Mouse (Mus musculus): ENCODE measurements around the gene Lbx1. TPM values are rescaled to one million over a fixed set of nuclear protein-coding genes. Genes with fewer than 3 reads are reported as not detected.

Lbx1 gene
- total RNA-seq, 2 experiments from 2014 or later = not detected

- intact Hi-C loops (cut with DNase I) = loop anchor here (5.0 to 10.0 kb wide), 2 partner anchors 491 to 1628 kb away; no protein-coding TSS in a partner anchor
- no peak for DNase-seq (ENCODE audit: extremely low spot score in 1 of 2, low spot score in 2 of 2)
Observed at GRCm38 (mm10) chr19:45235331-45235741, 276 bp downstream of the Lbx1 start.

DNA sequence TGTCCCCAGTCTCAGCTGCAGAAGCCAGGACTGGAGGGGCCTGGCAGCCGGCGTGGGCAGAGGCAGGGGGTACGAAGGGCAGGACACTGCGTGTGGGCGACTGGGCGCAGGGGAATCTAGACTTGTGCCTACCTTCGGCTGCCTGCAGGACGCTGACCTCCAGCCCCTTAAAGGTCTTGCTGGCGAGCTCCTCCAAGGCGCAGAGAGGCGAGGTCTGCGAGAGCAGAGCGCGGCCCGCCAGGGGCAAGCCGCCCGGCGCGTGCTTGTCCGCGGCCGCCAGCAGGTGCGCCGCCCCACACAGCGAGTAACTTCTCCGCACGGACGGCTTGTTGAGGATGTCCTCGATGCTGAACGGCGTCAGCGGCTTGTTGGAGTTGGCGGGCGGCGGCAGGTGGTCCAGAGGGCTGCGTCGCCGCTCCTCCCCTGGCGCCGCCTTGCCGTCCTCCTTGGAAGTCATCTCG lies 811 bp downstream of the Lbx1 start:
- intact Hi-C loops (cut with DNase I) = loop anchor here (5.0 to 10.0 kb wide), 3 partner anchors 82 to 1628 kb away; partner anchors contain the start of gene Tlx1
- DNase-seq (ENCODE audit: extremely low spot score in 1 of 2, low spot score in 2 of 2) = no peak

DNA sequence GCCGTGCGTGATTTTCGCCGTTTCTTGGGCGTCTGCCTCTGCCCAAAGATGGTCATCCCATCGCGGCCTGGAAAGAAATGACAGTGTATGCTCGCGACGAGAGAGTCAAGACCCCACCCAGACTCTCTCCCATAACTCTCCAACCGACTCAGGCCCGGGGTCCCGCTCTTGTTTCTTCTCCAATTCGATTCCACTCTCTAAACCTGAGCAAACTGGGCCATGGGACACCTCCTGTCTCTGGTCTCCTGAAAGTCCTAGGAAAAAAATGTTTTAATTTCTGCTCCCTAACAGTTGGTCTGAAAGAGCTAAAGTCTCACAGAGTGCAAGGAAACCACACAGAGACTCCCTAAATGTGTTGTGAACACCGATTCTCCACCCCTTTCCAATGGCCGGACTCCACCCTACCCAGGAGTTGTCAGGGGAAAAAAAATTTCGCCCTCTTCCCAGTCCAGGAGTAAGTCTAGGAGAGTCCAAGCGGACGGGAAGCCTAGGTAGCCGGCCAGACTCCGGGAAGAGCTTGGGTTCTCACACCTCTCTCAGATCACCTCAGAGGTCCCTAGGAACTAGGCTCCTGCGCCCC lies 1.3 kb downstream of the Lbx1 start:
- DNase-seq (ENCODE audit: extremely low spot score in 1 of 2, low spot score in 2 of 2) = no peak
- intact Hi-C loops (cut with DNase I) = loop anchor here (5.0 to 10.0 kb wide), 2 partner anchors 82 to 489 kb away; partner anchors contain the start of gene Tlx1

- no peak for DNase-seq (ENCODE audit: extremely low spot score in 1 of 2, low spot score in 2 of 2)
- intact Hi-C loops (cut with DNase I) = loop anchor here (5.0 to 10.0 kb wide), 2 partner anchors 81 to 489 kb away; partner anchors contain the start of gene Tlx1
Observed at GRCm38 (mm10) chr19:45233496-45234127, 2.0 kb downstream of the Lbx1 start.

DNA sequence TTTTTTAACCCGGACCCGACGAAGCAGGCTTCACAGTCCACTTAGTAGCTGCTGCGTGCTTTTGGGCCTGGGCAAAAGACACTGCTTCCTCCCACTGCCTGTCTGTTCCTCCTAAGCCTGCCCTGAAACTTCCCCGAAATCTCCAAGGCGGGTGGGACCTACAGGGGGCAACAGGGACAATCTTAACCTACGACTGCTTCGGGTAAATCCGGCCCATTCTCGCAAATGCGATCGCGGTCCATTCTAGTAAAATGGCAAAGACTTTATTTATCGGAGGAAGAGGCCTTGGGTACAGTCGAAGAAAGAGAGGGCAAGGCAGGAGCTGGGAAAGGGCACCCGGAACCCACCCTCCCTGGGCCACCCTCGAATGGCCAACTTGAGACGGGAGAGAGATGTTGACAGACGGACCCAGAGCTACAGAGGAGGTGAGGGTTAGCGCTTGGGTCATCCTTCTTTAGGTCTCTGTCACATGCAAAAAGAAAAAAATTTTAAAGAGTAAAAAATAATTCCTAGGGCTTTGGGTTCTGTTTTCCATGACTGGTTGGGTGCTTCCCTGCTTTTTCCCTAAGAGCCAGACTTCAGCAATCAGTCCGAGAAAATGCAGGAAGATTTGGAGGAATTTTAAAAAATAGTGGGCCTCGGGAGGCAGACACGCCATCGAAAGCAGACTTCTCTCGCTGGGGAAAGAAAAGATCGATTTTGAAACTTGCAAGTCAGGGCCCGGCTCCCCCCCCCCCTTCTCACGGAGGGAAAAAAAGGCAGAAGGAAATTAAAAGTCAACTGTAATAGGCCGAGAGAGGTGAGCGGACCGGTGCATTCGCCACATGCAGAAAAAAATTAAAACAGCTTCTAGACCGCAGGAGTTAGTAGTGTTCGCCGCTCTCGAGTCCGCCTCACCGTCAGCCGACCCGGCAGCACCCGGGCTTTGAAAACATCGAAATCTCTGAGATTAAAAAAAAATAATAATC lies 2.9 kb downstream of the Lbx1 start:
- no peak for DNase-seq (ENCODE audit: extremely low spot score in 1 of 2, low spot score in 2 of 2)
- intact Hi-C loops (cut with DNase I) = loop anchor here (5.0 to 10.0 kb wide), 2 partner anchors 80 to 488 kb away; partner anchors contain the start of gene Tlx1

DNA sequence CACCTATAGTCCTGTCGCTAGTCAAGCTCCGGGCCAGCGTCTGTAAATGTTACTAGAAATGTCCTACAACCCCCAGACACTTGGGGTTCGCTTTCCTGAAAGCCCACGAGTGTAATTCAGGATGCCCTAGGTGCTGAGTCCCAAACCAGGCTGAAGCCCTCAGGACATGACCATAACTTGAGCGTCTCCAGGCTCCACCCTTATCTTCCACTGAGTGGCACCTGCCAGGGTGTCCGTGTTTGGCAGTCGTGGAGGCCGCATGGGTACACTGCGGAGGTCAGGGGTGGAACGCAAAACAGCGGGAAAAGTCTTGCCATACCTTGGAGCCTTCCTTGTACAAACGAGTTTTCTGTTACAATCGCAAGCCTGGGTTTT lies 3.6 kb downstream of the Lbx1 start:
- intact Hi-C loops (cut with DNase I) = loop anchor here (5.0 to 10.0 kb wide), 2 partner anchors 80 to 487 kb away; partner anchors contain the start of gene Tlx1
- no peak for DNase-seq (ENCODE audit: extremely low spot score in 1 of 2, low spot score in 2 of 2)

- intact Hi-C loops (cut with DNase I) = loop anchor here (5.0 to 10.0 kb wide), 2 partner anchors 79 to 487 kb away; partner anchors contain the start of gene Tlx1
Observed at GRCm38 (mm10) chr19:45231383-45232035, 4.1 kb downstream of the Lbx1 start.

GRCm38 (mm10) chr19:45230848-45231382 lies 4.7 kb downstream of the Lbx1 start:
- no peak for DNase-seq (ENCODE audit: extremely low spot score in 1 of 2, low spot score in 2 of 2)
- intact Hi-C loops (cut with DNase I) = loop anchor here (5.0 to 10.0 kb wide), 2 partner anchors 79 to 486 kb away; partner anchors contain the start of gene Tlx1

More at GRCm38 (mm10) chr19:45231383-45232035, 4.1 kb downstream of the Lbx1 start:
- DNase-seq (ENCODE audit: extremely low spot score in 1 of 2, low spot score in 2 of 2) = no peak

DNA sequence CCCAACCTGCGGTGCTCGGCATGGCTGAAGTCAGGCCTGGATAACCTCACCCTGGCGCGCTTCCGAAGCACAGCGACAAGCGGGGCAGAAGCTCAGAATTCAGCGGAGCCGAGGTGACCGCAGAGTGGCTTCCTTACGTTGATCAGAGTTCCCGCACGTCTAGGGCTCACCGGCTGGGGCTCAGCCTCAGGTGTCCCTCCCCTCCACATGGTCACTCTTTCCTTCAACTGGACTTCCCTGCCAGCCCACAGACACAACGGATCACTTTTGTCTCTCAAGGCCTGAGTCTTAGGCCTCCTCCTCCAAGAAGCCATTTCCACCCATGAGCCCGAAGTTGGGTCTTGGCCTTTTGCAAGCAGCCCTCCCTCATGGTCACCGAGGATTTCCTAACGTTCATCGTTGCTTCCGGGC lies 5.4 kb downstream of the Lbx1 start:
- intact Hi-C loops (cut with DNase I) = loop anchor here (5.0 to 10.0 kb wide), 2 partner anchors 78 to 485 kb away; partner anchors contain the start of gene Tlx1
- no peak for DNase-seq (ENCODE audit: extremely low spot score in 1 of 2, low spot score in 2 of 2)

DNA sequence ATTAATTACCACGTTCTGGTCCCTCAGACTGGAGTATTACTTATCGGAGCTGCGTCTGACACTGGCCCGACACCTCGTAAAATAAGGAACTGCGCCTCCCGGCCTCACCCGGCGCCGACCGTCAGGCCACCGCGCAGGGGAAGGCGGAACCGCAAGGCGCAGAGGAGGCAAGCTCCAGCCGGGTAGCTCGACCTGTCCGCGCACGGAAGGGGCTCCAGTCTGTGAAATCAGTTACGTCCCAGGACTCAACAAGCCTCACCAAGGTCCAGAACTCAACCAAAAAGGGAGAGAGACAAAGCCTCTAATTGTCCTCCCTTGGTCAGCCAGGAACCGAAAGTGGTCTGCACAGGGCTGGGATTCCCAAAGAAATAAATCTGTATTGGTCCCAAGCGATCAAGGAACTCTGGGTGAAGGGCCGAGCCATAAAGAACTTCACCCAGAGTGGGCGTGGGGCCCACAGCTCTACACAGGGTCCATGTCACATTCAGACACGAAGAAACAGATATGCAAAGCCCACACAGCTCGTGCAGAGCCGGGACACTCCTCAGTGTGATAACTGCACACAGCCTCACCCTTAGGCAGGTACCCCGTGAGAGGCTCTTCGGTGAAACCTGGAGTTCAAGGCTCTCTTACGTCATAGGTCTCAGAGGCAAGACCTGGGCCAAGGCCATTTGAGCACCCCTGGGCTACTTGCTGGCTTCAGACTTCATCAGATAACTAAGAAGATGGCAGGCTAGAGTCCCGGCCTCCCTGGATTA lies 6.1 kb downstream of the Lbx1 start:
- intact Hi-C loops (cut with DNase I) = loop anchor here (5.0 to 10.0 kb wide), 2 partner anchors 77 to 485 kb away; partner anchors contain the start of gene Tlx1
- DNase-seq (ENCODE audit: extremely low spot score in 1 of 2, low spot score in 2 of 2) = no peak

DNA sequence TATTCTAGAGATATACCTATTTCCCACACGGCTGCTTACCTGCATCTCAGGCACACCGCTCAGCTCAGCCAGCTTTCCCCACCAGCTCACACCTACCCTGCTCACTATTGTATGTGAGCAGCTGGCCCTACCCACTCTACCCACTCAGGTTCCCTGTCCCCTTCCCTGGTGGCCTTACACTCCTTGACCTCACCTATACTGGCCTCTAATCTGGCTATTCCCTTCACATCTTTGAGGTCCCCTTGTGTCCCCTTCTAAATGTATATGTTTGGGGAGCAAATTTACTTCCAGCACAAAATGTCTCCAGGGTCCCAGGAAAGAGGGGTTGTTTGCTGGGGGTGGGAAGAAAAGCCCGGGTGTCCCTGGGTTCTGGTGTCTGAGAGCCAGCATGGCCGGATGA lies 6.8 kb downstream of the Lbx1 start:
- intact Hi-C loops (cut with DNase I) = no loop called here

DNA sequence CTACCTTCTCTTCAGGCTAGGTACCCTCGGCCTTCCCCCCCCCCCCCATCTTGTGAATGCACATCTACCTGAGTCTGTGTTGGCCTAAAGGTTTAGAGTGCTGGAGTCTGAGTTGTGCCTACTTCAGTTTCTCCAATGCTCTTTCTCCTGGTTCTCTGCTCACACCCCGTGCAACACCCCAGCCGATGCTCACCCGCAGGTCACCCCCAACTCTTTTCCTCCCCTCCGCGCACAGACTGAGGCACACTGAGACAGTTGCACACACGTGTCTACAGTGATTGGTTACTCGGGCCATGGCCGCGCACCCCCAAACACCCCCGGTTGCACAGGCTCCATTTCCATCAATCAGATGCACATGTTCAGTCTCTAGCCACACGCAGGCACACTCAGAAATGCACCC lies 7.5 kb downstream of the Lbx1 start:
- intact Hi-C loops (cut with DNase I) = no loop called here

More for the DNA sequence above, 6.8 kb downstream of the Lbx1 start:
- DNase-seq (ENCODE audit: extremely low spot score in 1 of 2, low spot score in 2 of 2) = no peak

GRCm38 (mm10) chr19:45227671-45228070 lies 7.9 kb downstream of the Lbx1 start:
- DNase-seq (ENCODE audit: extremely low spot score in 1 of 2, low spot score in 2 of 2) = no peak
- intact Hi-C loops (cut with DNase I) = no loop called here

More for the DNA sequence above, 7.5 kb downstream of the Lbx1 start:
- no peak for DNase-seq (ENCODE audit: extremely low spot score in 1 of 2, low spot score in 2 of 2)

- DNase-seq (ENCODE audit: extremely low spot score in 1 of 2, low spot score in 2 of 2) = no peak
- intact Hi-C loops (cut with DNase I) = no loop called here
Observed at GRCm38 (mm10) chr19:45227049-45227448, 8.6 kb downstream of the Lbx1 start.

- DNase-seq (ENCODE audit: extremely low spot score in 1 of 2, low spot score in 2 of 2) = no peak
- intact Hi-C loops (cut with DNase I) = no loop called here
Observed at GRCm38 (mm10) chr19:45226246-45226645, 9.4 kb downstream of the Lbx1 start.

DNA sequence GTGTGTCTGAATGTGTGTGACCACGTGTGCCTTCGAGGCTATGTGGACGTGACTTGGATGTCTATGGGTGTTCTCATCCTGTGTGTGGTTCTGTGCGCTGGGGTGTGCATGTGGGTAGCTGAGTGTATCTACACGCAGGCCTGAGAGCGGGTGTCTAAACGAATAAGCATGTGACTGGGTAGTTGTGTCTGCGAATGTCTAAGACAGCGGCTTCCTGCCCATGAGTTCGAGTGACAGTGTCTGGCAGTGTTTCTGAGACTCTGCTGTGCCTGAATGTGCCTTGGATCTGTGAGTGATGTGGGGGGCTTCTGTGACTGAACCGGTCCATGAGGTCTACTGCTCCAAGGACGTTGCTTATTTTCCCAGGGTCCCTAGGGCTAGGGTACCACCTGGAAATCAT lies 10.5 kb downstream of the Lbx1 start:
- no peak for DNase-seq (ENCODE audit: extremely low spot score in 1 of 2, low spot score in 2 of 2)
- intact Hi-C loops (cut with DNase I) = no loop called here

DNA sequence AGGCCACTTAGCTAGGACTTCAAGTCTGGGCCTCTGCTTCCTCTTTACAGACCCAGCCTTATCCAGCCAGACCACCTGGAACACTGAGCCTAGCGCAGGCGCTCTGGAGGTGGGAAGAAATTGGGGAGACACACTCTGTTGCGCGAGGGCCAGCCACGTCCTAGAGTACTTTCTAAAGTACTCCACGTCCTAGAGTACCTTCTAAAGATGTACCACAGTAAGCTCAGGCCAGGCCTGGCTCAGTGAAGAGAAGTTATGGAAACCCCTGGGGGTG lies 11.4 kb downstream of the Lbx1 start:
- intact Hi-C loops (cut with DNase I) = loop anchor here (5.0 kb wide), 1 partner anchor 213 kb away; no protein-coding TSS in a partner anchor

More for the DNA sequence above, 11.4 kb downstream of the Lbx1 start:
- DNase-seq (ENCODE audit: extremely low spot score in 1 of 2, low spot score in 2 of 2) = no peak

Data from left cerebral cortex, postnatal 10 days (tissue).